Mouse (Mus musculus): Measurements from ENCODE around the gene Ywhae. TPM values are rescaled to one million over a fixed set of nuclear protein-coding genes. Genes with fewer than 3 reads are reported as not detected.

Ywhae gene
- polyA plus RNA-seq, 1 experiment from 2014 or later = 842 TPM

DNA sequence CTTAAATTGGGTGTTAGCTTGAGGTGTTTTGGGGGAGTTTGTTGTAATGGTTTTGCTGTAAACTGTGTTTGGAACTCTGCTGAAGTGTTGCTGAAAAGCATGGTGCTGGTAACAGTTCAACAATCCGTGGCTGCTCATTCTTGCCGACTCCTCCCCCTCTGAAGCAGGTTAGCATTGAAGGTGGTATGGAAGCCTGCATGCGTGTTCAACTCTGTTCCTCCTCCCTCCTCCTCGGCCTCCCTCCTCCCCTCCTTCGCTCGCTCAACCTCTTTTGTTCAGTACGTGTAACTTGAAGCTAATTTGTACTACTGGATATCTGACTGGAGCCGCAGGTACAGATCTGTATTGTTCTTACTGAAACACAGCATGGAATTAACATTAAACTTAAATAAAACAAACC is 32.5 kb downstream of the Ywhae start:
- no peak for ATAC-seq (ENCODE audit: insufficient number of reproducible peaks, low FRiP score)
- WGBS = 88% methylated on average over 8 of the region's 8 CpGs

GRCm38 (mm10) chr11:75767014-75767413 is 34.3 kb downstream of the Ywhae start:
- no peak for ATAC-seq (ENCODE audit: insufficient number of reproducible peaks, low FRiP score)
- H3K4me1 ChIP-seq (replicated peaks) = peaks cover 3% of the 10 kb centered on the region; the same call in 1 of the 2 replicates
- no peaks in the 10 kb centered on the region for H3K9me3 ChIP-seq (replicated peaks)
- no peak overlapping the region for H3K4me3 ChIP-seq
- WGBS = 86% methylated on average over 2 of the region's 2 CpGs
- H3K4me2 ChIP-seq = no peak overlapping the region
- no peak overlapping the region for H3K27ac ChIP-seq (ENCODE audit: poor library complexity, severe bottlenecking)
- 0 out of 2 replicates have a peak, but pooled peaks cover 14% of the 10 kb centered on the region for H3K27me3 ChIP-seq (replicated peaks)
- H3K36me3 ChIP-seq = peaks cover 44% of the 10 kb centered on the region
- no peak overlapping the region for H3K9ac ChIP-seq

More for the DNA sequence above, 32.5 kb downstream of the Ywhae start:
- no peak overlapping the region for H3K27ac ChIP-seq (ENCODE audit: poor library complexity, severe bottlenecking)
- peaks cover 57% of the 10 kb centered on the region for H3K36me3 ChIP-seq
- no peaks in the 10 kb centered on the region for H3K27me3 ChIP-seq (replicated peaks)
- no peak overlapping the region for H3K9ac ChIP-seq
- H3K4me2 ChIP-seq = no peak overlapping the region
- H3K9me3 ChIP-seq (replicated peaks) = no peaks in the 10 kb centered on the region
- peaks cover 3% of the 10 kb centered on the region; the same call in 1 of the 2 replicates for H3K4me1 ChIP-seq (replicated peaks)
- no peak overlapping the region for H3K4me3 ChIP-seq

GRCm38 (mm10) chr11:75768091-75768989 is 35.7 kb downstream of the Ywhae start:
- Histone ChIP-seq H3K27ac (ENCODE audit: poor library complexity, severe bottlenecking) (no peak overlapping the region), H3K9me3 (replicated peaks) (no peaks in the 10 kb centered on the region), H3K4me1 (replicated peaks) (peaks cover 3% of the 10 kb centered on the region; the same call in 1 of the 2 replicates), H3K9ac (no peak overlapping the region), H3K4me2 (peak overlapping the region; percentile 54), H3K4me3 (no peak overlapping the region), H3K27me3 (replicated peaks) (0 out of 2 replicates have a peak, but pooled peaks cover 16% of the 10 kb centered on the region), H3K36me3 (peaks cover 37% of the 10 kb centered on the region)
- 54% methylated on average over 6 of the region's 6 CpGs for WGBS
- no peak for ATAC-seq (ENCODE audit: insufficient number of reproducible peaks, low FRiP score)

GRCm38 (mm10) chr11:75769206-75769605 is 36.5 kb downstream of the Ywhae start:
- H3K4me1 ChIP-seq (replicated peaks) = peaks cover 3% of the 10 kb centered on the region; the same call in 1 of the 2 replicates
- peak overlapping the region; percentile 54 for H3K4me2 ChIP-seq
- WGBS = under 1% methylated on average over 23 of the region's 23 CpGs
- 0 out of 2 replicates have a peak overlapping the region, but pooled peaks have one; percentile 15 for H3K27ac ChIP-seq (ENCODE audit: poor library complexity, severe bottlenecking)
- H3K9ac ChIP-seq = no peak overlapping the region
- H3K9me3 ChIP-seq (replicated peaks) = no peaks in the 10 kb centered on the region
- H3K4me3 ChIP-seq = peak overlapping the region; percentile 12; the same call in 1 of the 2 replicates
- peaks cover 32% of the 10 kb centered on the region for H3K36me3 ChIP-seq
- peak; percentile 86 for ATAC-seq (ENCODE audit: insufficient number of reproducible peaks, low FRiP score)
- H3K27me3 ChIP-seq (replicated peaks) = 0 out of 2 replicates have a peak, but pooled peaks cover 16% of the 10 kb centered on the region

DNA sequence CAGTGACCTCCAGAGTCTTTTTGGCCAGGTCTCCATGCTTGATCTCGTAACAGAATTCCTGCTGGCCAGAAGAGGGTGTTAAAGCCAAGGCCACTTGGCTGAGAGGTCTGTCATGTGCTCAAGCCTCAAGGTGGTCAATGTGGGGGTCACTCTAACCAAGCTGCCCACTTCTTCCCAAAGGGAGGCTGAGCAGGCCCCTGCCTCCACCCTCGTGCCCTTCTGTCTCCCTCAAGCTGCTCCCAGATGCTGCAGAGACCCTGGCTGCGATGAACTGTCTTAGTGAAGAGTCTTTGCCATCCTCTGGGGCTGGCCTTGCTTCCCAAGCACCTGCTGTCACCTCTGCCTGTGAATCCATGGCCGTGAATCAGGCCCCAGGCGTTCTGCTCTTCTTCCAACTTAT is 39.9 kb downstream of the Ywhae start:
- Histone ChIP-seq H3K4me3 (no peak overlapping the region), H3K4me1 (replicated peaks) (peaks cover 3% of the 10 kb centered on the region; the same call in 1 of the 2 replicates), H3K9me3 (replicated peaks) (no peaks in the 10 kb centered on the region), H3K9ac (no peak overlapping the region), H3K27ac (ENCODE audit: poor library complexity, severe bottlenecking) (no peak overlapping the region), H3K36me3 (peaks cover 5% of the 10 kb centered on the region), H3K4me2 (no peak overlapping the region), H3K27me3 (replicated peaks) (peaks cover 20% of the 10 kb centered on the region; the same call in 1 of the 2 replicates)
- 71% methylated on average over 5 of the region's 5 CpGs for WGBS
- ATAC-seq (ENCODE audit: insufficient number of reproducible peaks, low FRiP score) = no peak

DNA sequence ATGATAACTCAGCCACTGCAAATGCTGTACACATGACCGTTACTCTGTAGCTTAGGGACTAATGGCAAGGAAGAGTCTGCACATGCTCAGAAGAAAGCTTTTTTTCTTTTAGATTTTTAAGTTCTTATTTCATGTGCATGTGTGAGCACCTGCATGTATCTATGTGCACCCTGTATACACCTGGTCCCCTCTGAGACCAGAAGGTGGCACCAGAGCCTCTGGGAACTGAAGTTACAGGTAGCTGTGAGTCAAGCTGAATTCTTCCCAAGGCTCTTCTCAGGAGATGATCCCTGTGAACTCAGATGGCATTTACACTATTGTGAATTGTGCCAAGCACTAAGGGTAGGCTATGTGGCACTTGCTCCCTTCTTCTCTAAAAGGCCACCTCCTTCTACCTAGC is 43.2 kb downstream of the Ywhae start:
- no peak overlapping the region for H3K4me2 ChIP-seq
- H3K9me3 ChIP-seq (replicated peaks) = no peaks in the 10 kb centered on the region
- 73% methylated on average over 1 of the region's 1 CpGs for WGBS
- H3K9ac ChIP-seq = no peak overlapping the region
- H3K4me1 ChIP-seq (replicated peaks) = no peaks in the 10 kb centered on the region
- no peak overlapping the region for H3K4me3 ChIP-seq
- ATAC-seq (ENCODE audit: insufficient number of reproducible peaks, low FRiP score) = no peak
- H3K36me3 ChIP-seq = no peaks in the 10 kb centered on the region
- peaks cover 18% of the 10 kb centered on the region; the same call in 1 of the 2 replicates for H3K27me3 ChIP-seq (replicated peaks)
- no peak overlapping the region for H3K27ac ChIP-seq (ENCODE audit: poor library complexity, severe bottlenecking)

GRCm38 (mm10) chr11:75781919-75782318 is 49.2 kb downstream of the Ywhae start:
- no peak for ATAC-seq (ENCODE audit: insufficient number of reproducible peaks, low FRiP score)

DNA sequence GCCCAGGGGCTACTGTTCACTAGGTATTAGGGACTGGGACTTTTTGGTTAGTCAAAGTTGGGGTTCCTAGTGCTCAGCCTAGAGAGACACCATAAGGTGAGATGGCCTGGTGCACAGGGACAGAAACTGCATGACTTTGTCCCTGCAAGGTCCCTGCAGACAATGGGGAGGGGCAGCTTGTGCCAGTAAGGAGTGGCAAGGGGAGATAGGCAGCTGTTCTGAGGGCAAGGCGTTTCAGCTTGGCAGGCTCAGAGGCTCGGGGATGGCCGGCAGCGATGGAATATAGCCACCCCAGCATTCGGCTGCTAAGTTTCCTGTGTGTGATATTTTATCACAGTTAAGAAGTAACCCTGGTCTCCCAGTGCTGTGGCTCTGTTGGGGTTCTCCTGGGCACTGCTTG is 51.1 kb downstream of the Ywhae start:
- H3K4me1 ChIP-seq (replicated peaks) = no peaks in the 10 kb centered on the region
- H3K27me3 ChIP-seq (replicated peaks) = peaks cover 25% of the 10 kb centered on the region; the same call in 1 of the 2 replicates
- no peak overlapping the region for H3K4me3 ChIP-seq
- H3K4me2 ChIP-seq = no peak overlapping the region
- no peaks in the 10 kb centered on the region for H3K9me3 ChIP-seq (replicated peaks)
- WGBS = 76% methylated on average over 5 of the region's 5 CpGs
- no peak overlapping the region for H3K27ac ChIP-seq (ENCODE audit: poor library complexity, severe bottlenecking)
- no peaks in the 10 kb centered on the region for H3K36me3 ChIP-seq
- no peak for ATAC-seq (ENCODE audit: insufficient number of reproducible peaks, low FRiP score)
- no peak overlapping the region for H3K9ac ChIP-seq

More at GRCm38 (mm10) chr11:75781919-75782318, 49.2 kb downstream of the Ywhae start:
- no peak overlapping the region for H3K27ac ChIP-seq (ENCODE audit: poor library complexity, severe bottlenecking)
- H3K9ac ChIP-seq = no peak overlapping the region
- no peak overlapping the region for H3K4me2 ChIP-seq
- no peaks in the 10 kb centered on the region for H3K4me1 ChIP-seq (replicated peaks)
- H3K27me3 ChIP-seq (replicated peaks) = peaks cover 28% of the 10 kb centered on the region
- 30% methylated on average over 6 of the region's 6 CpGs for WGBS
- H3K9me3 ChIP-seq (replicated peaks) = no peaks in the 10 kb centered on the region
- H3K36me3 ChIP-seq = no peaks in the 10 kb centered on the region
- H3K4me3 ChIP-seq = no peak overlapping the region

DNA sequence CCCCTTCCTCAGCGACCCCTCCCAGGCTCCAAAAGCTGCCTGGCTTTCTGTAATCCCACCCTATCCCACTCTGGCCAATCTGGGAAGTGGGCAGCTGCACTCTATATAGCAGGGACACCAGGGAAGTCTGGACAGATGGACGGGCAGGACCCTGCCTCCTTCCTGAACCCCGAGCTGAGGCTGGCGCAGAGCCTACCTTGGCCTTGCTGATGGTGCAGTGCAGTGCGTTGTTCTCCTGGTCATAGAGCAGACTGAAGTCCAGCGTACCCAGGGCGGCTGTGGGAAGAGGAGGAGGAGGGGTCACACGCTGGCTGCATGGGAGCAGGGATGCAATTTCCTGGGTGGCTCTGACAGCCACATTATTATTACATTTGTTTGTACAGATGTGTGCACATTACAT is 53.2 kb downstream of the Ywhae start:
- H3K9ac ChIP-seq = no peak overlapping the region
- H3K4me2 ChIP-seq = no peak overlapping the region
- 71% methylated on average over 8 of the region's 8 CpGs for WGBS
- no peaks in the 10 kb centered on the region for H3K36me3 ChIP-seq
- no peak overlapping the region for H3K27ac ChIP-seq (ENCODE audit: poor library complexity, severe bottlenecking)
- H3K4me1 ChIP-seq (replicated peaks) = no peaks in the 10 kb centered on the region
- H3K9me3 ChIP-seq (replicated peaks) = no peaks in the 10 kb centered on the region
- H3K27me3 ChIP-seq (replicated peaks) = peaks cover 34% of the 10 kb centered on the region
- no peak for ATAC-seq (ENCODE audit: insufficient number of reproducible peaks, low FRiP score)
- no peak overlapping the region for H3K4me3 ChIP-seq

- H3K27me3 ChIP-seq (replicated peaks) = peaks cover 78% of the 10 kb centered on the region
- H3K4me3 ChIP-seq = no peak overlapping the region
- no peaks in the 10 kb centered on the region for H3K36me3 ChIP-seq
- H3K9ac ChIP-seq = no peak overlapping the region
- no peak overlapping the region for H3K4me2 ChIP-seq
- H3K27ac ChIP-seq (ENCODE audit: poor library complexity, severe bottlenecking) = no peak overlapping the region
- whole genome bisulfite sequencing = 60% methylated on average over 5 of the region's 5 CpGs
- peaks cover 8% of the 10 kb centered on the region; the same call in 1 of the 2 replicates for H3K4me1 ChIP-seq (replicated peaks)
- no peaks in the 10 kb centered on the region for H3K9me3 ChIP-seq (replicated peaks)
- ATAC-seq (ENCODE audit: insufficient number of reproducible peaks, low FRiP score) = no peak
Observed at GRCm38 (mm10) chr11:75792535-75792934, 59.9 kb downstream of the Ywhae start.

DNA sequence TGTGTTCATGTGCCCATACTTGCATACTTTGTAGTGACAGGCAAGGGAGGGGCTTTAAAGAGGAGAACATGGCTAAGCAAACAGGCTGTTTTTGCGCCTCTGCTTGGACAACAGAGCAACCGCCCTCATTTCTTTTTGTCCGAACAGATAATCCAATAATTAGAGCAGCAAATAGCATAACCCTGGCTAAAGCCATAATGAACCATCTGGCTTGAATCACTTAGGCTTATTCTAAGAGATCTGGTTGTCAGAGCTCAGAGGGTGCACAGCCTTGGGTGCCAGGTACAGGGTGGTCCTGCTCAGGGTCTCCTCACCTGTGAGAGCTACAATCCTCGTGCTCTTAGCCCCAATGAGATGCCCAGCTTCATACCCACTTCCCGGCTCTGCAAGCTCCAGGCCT is 60.7 kb downstream of the Ywhae start:
- Histone ChIP-seq H3K4me1 (replicated peaks) (peaks cover 8% of the 10 kb centered on the region; the same call in 1 of the 2 replicates), H3K9me3 (replicated peaks) (no peaks in the 10 kb centered on the region), H3K4me2 (no peak overlapping the region), H3K27ac (ENCODE audit: poor library complexity, severe bottlenecking) (no peak overlapping the region), H3K4me3 (no peak overlapping the region), H3K36me3 (no peaks in the 10 kb centered on the region), H3K27me3 (replicated peaks) (peaks cover 86% of the 10 kb centered on the region), H3K9ac (no peak overlapping the region)
- WGBS = 67% methylated on average over 5 of the region's 5 CpGs
- ATAC-seq (ENCODE audit: insufficient number of reproducible peaks, low FRiP score) = no peak
